Mouse (Mus musculus) layer of hippocampus, postnatal 10 days (tissue): ENCODE data around the gene Ppp2r5c. TPM values are rescaled to one million over a fixed set of nuclear protein-coding genes. Genes with fewer than 3 reads are reported as not detected.

Experiments
- DNase-seq, 2 experiments: peaks; one replicate each; pipeline ENCODE4 v3.0.0; 2021; ENCODE audit warnings: low spot score in 2 of 2
- total RNA-seq, 2 experiments: library from RNA; stranded (reverse); gene quantifications; 2 replicates each; pipeline ENCODE4 v1.2.3; 2021

Gene Ppp2r5c
- total RNA-seq, 2 experiments from 2014 or later: 247 to 251 TPM

DNA sequence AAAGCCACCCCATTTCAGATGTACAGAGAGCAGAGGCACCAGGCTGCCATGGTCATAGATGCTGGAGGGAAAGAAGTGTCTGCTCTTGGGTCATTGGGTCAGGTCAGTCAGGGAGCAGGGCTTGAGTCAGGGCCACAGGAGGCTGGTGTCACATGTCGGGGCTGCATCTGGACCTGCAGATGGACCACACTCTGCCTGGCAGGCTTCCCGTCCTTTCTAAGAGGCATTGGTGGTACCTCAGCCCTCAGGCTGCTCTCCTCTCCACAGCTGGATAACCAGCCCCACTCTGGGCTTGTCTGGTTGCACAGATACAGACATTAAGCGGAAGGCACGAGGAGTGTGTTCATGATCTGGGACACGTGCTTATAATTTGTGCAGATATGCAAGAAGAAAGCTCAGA, 61.8 kb downstream of the Ppp2r5c start:
- DNase-seq: no peak

- DNase-seq: peak; percentile 65 to 74
Observed at GRCm38 (mm10) chr12:110510171-110510871, 63.4 kb downstream of the Ppp2r5c start.

GRCm38 (mm10) chr12:110511201-110511600, 64.3 kb downstream of the Ppp2r5c start:
- DNase-seq: no peak

DNA sequence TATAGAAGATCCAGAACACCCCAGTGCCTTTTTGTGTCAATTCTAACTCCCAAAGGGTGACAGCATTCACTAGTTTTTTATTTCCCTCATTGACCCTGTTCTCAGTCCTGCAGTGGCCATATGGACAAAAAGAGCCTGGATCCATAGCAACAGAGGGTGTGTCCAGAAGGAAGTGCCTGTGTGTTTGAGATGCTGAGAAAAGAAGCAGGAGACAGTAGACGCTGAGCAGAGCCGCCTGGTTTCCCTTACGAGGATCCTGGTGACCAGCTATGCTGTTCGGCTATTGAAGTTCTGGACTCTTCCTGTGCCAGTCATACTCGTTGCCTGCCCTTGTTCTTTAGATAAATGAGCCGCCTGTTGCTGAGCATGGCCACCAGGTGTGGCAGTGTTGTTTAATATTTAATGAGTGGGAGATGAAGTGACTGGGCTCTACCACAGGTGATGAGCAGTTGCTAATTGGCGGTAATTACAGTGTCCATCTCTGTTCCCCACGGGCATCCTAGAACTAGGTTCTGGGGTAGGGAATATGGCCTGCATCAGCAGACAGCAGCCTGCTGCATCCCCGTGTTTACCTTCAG, 65.0 kb downstream of the Ppp2r5c start:
- no peak for DNase-seq

GRCm38 (mm10) chr12:110512884-110513283, 66.0 kb downstream of the Ppp2r5c start:
- no peak for DNase-seq

GRCm38 (mm10) chr12:110515676-110516075, 68.8 kb downstream of the Ppp2r5c start:
- no peak for DNase-seq

- no peak for DNase-seq
Observed at GRCm38 (mm10) chr12:110520236-110520987, 73.5 kb downstream of the Ppp2r5c start.

- no peak for DNase-seq
Observed at GRCm38 (mm10) chr12:110523526-110523925, 76.6 kb downstream of the Ppp2r5c start.

DNA sequence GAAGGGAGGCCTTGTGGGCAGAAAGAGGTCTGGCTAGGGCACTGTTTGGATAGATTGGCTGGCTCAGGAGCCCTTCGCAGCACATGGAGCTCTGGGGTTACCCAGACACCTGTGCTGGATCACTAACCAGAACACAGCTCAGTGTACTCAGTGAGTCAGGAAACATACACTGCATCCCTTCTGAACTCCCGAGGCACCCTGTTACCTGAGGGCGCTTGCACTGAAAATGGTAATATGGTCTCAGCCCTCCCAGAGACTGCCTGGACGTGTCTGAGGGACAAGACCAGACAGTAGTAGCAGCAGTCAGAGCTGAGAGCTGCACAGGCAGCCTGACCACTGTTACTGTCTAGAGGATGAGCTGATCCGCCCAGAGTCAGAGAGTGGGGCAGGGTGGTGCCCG, 85.8 kb downstream of the Ppp2r5c start:
- DNase-seq: no peak

- DNase-seq: no peak
Observed at GRCm38 (mm10) chr12:110533151-110533550, 86.2 kb downstream of the Ppp2r5c start.

DNA sequence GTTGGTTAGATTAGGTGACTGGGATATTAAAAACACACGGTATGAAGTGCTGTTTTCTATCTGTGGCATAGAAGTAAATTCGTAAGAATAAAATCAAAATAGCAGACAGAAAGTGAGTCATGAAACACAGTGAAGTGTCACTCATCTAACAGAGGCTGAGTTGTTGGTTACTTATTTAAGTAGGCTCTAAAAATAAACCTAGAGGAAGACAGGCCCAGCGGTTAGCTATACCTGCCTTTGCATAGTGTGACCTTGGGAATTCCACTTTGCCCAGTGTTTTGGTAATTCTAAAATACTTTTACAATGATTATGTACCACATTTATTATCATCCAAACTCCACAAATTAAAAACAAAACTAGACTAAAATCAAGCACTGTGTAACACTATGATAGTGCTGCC, 86.9 kb downstream of the Ppp2r5c start:
- DNase-seq: no peak

DNA sequence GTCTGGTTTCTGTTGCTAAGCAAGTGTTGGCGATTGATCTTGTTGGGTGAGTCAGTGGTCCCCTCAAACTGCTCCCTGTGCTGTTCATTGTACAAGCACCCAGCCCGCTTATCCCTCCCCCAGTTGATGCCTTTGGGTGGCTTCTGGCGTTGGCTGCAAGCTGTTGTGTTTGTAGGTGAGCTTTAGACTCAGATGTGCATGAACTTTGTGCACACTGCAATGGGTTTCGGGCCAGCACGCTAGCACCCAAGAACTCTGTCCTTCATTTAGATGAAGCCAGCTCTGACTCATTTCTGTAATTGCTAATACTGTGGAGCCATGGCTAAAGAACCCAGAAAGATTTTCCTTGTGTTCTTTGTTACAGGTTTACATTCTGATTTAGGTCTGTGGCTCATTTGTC, 88.4 kb downstream of the Ppp2r5c start:
- DNase-seq: no peak

DNA sequence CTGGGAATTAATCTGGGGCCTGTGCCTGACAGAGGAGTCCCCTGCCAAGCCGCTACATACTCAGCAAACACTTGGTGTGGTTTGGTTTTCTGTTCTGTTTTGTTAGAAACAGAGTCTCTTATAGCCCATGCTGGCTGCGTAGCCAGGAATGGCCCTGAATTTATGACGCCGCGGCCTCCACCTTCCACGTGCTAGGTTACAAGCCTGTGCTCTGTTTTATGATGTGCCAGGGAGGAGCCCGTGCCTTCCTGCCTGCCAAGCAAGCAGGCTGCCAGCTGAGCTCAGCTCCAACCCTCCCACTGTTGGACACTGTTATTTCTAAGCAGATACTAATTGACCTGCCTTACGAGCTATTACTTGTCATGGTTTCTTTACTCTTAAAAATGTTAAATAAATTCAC, 90.8 kb downstream of the Ppp2r5c start:
- DNase-seq: peak; percentile 37 to 55

DNA sequence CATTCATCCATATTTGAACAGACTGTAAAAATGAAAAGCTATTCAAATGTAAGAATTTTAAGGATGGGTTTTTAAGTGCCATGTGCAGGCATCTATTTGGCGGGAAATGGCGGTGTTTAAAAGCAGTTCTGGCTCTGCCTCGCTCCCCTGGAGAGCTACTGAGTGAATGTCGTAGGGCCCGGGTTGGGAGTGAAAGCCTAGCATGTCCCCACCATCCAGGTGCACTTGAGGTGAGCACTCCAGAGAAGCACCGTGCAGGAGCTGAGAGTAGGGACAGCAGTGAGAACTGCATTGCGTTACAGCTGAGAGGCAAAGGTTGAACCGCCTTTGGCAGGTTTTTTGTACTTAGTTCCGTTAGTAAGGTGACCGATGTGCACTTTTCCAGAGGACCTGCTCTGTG, 92.4 kb downstream of the Ppp2r5c start:
- DNase-seq: no peak

DNA sequence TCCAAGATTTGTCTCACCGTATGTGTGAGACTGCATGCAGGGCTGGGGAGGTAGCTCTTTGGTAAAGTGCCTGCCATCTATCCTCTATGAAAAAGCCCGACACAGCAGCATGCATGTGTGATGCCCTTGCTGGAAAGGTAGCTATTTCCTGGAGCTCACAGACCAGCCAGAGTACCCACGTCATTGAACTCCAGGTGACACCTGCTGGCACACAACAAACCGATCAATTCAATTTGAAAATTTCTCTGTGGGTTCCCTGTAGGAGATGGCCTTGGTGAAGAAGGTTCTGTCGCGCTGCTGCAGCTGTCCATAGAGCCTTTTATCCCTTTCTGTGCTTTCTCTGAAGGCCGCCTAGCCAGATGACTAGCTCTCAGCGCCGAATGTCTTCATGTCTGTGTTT, 92.9 kb downstream of the Ppp2r5c start:
- no peak for DNase-seq

DNA sequence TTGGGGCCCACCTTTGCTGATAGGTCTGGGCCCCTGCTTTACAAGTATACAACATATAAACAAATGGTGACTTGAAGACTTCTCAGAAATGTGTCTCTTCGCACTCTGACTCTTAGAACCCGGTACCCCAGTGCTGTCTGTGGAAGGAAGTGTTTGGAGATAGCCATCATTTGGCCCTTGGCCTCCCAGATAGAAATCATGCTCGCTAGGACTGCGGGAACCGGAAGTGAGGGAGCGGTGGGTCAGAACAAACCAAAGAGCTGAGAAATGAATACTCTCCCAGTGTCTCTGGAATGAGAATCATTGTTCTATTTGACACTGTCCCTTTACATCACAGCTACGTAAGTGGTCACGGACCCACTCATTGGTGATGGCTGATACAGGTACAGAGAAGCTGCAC, 93.4 kb downstream of the Ppp2r5c start:
- no peak for DNase-seq

DNA sequence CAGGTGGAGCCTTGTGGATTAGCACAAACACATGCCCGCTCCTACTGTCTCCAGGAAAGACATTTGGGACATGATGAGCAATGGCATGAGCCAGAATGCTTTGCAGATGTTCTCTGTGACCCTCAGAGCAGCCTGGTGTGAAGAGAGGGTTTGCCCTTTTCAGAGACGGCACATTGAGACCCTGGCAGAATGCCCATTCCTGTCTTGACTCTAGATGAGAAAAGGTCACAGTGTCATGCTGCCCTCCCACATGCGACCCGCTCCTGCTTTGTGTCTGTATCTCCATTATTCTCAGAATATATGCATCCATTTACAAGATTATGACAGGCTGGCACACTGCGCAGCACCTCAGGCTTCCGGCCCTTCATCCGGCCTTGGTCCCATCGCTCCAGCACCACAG, 94.1 kb downstream of the Ppp2r5c start:
- no peak for DNase-seq

DNA sequence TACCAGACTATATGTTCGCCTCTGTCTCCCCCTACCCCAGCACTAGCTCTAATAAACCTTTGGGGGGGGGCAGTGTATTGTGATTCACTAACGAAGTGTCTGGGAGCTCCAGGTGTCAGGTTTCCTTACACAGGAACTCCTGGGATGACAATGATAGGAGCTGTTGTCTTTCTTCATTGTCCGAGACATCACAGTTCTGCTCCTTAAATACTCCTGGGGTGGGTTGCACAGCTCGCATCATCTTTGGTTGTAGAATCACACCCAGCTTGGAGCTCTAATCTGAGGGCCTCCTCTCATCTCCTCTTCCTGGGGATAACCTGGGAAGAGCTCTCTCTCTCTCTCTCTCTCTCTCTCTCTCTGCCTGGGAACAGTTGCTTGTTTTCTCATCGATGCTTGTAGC, 94.6 kb downstream of the Ppp2r5c start:
- DNase-seq: no peak

- DNase-seq: no peak
Observed at GRCm38 (mm10) chr12:110545040-110545701, 98.3 kb downstream of the Ppp2r5c start.

DNA sequence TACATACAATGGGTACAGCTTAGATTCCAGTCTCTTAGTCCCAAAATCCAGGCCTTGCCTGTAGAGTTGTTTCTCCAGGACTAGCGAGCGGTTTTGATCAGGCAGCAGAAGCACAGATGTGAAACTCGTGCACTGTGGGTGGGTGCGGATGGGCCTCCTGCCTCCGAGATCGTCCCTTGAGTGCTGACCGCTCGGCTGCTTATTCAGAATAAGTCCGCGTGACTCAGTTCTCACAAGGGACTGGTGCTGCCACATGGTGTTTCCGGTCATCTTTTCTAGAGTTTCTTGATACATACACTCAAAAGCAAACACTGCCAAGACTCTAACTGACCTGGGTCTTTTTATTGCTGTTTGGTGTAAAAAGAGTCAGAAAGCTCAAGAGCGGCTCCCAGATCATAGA, 100.7 kb downstream of the Ppp2r5c start:
- no peak for DNase-seq

- DNase-seq: no peak
Observed at GRCm38 (mm10) chr12:110549437-110550112, 102.7 kb downstream of the Ppp2r5c start.
